Mouse (Mus musculus) brain, adult 2 months (tissue): ENCODE data around the gene Dag1.
"Not testable (repeated sequence)": the region's sequence is repeated elsewhere in the genome, so short reads cannot be mapped to it uniquely, and the experiment has no call there.

Source experiments
- DNase-seq: peaks from one replicate; pipeline ENCODE4 v3.0.0; 2011; ENCODE audit warnings: low read depth, low spot score

Gene Dag1

DNA sequence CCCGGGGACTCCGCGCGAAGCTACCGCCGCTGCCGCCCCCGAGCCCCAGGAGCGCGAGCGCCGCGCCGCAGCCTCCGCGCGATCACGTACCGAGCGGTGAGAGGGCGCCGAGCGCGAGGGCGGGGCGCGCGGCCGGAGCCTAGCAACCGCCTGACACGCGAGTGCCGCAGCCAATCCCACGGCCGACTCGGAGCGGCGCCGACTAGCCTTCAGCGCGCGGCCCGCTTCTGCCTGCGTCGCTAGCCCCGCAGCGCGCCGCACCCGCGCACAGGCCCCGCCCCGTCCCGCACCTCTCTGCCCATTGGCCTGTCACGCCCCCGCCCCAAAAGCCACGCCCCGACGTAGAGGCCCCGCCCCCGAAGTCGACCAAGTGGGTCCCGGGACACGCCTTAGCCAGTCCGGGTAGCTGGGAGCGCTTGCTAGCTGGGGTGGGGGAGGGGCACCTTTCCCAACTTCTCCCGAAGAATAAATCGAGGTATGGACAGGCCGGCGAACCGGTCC, at the start of gene Dag1:
TSS of gene Dag1 (minus strand) at position 269 of the 501 bp plus-strand sequence.
- peak; percentile 99 for DNase-seq

DNA sequence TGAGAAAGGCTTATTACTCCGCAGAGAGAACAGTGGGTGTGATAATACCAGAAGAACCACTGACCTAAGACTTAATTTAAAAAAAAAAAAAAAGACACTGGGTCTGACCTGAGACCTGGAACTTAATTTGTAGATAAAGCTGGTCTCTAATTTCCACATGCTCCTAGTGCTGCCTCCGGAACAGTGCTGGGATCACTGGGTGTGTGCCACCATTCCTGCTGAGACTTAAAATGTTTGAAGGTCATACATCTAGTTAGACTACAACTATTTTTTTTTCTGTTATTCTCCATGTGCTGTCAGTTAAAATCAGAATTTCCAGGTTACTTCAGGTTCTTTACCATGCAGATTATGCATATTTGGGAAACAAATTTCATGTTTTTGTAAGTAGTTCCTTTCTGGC, 44.4 kb upstream of the Dag1 start:
- peak; percentile 29 for DNase-seq

- no peak for DNase-seq
Measured at GRCm38 (mm10) chr9:108307021-108307807, 43.5 kb upstream of the Dag1 start.

DNA sequence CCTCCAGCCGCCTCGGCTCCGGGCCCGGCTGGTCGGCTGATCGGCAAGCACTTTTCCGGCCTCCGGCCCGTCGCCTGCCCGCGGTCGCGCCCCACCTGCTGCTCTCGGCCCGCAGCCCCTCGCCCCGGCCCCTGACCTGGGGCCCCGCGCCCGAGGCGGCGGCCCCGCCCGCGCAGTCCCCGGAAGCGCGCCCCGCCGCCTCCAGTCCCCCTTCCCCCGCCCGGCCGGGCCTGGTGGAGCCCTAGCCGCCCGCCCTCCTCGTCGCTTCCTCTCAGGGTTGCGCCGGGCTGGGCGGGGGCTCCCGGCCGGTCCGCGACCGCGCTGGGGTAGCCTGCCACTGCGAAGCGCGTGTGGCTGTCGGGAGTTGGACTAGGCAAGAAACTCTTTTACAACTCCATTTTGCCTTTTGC, 42.8 kb upstream of the Dag1 start:
- DNase-seq: peak; percentile 77

DNA sequence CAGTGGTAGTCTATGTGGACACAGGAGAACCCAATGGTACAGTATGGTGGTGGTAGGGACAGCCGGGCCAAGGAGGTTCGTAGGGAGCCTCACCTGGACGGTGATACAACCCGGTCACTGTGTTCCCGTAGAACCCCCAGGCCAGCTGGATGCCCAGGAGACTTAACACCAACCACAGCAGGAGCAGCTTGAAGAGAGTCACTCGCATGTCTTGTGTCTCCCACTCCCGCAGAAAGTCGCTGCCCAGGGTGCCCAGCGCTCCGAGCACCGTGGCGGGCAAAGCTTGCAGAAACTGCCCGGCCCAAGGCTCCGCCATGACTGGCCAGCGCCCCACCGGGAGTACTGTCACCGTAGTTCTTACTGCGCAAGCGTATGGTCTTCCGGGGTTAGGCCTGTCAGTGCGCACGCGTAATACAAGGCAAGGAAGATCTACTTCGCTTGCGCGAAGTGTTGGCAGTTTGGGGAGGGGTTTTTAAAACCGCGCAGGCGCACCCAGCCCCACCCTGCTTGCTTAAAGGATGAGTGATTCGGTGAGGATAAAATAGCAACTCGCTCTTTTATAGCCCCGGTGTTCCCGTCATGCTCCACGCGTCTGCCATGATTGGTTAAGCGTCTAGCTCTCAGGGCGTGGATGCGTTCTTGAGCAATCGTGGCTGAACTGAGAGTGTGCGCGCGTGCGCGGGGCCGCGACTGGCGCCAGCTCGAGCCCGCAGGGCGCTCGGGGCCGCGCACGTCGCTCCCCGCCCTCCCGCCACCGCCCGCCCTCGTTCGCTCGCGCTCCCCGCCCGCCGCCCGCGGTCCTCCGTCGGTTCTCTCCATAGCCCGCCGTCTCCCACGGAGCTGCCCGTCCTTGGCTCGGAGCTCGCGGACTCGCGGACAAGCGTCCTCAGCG, 42.1 kb upstream of the Dag1 start, which contains the start of the genes Rhoa and Tcta:
TSS of gene Rhoa (plus strand) at position 501 of the 892 bp plus-strand sequence.
TSS of gene Tcta (minus strand) at position 532 of the 892 bp plus-strand sequence.
- peak; percentile 100 for DNase-seq

DNA sequence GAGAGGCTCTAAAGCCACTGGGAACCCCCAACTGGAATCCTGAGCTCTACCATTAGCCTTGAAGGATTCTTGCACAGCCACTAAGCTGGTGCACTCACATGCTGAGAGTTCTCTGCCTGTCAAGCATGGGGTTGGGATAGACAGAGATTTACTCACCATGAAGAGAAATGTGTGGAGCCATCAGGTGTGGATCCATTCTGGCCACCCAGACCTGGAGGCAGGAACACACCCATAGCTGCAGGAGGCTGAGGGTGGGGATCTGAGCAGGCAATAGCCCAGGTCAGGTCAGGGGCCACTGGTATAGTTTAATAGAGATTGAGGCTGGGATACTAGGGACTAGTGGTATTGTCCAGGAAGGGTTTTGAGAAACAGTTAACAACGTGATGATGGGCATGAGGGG, 41.4 kb upstream of the Dag1 start:
- no peak for DNase-seq

- DNase-seq: no peak
Measured at GRCm38 (mm10) chr9:108304716-108305115, 41.0 kb upstream of the Dag1 start.

DNA sequence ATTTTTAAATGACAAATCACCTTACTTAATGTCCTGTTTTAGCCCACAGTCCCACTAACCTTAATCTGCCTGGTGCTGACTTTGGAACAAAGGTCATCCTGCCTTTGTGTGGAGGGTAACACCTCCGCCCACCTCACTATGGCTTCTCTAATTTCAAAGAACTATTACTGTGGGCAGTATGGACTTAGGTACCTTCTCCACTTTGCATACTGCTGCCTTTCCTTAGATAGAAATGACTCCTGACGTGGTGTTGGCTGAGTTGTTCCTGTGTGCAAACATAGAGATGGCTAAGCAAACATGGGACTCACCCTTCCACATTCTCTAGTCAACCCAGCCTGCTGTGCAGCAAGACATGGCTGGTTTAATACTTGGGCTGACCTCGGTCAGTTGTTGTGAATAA, 38.1 kb upstream of the Dag1 start:
- no peak for DNase-seq

DNA sequence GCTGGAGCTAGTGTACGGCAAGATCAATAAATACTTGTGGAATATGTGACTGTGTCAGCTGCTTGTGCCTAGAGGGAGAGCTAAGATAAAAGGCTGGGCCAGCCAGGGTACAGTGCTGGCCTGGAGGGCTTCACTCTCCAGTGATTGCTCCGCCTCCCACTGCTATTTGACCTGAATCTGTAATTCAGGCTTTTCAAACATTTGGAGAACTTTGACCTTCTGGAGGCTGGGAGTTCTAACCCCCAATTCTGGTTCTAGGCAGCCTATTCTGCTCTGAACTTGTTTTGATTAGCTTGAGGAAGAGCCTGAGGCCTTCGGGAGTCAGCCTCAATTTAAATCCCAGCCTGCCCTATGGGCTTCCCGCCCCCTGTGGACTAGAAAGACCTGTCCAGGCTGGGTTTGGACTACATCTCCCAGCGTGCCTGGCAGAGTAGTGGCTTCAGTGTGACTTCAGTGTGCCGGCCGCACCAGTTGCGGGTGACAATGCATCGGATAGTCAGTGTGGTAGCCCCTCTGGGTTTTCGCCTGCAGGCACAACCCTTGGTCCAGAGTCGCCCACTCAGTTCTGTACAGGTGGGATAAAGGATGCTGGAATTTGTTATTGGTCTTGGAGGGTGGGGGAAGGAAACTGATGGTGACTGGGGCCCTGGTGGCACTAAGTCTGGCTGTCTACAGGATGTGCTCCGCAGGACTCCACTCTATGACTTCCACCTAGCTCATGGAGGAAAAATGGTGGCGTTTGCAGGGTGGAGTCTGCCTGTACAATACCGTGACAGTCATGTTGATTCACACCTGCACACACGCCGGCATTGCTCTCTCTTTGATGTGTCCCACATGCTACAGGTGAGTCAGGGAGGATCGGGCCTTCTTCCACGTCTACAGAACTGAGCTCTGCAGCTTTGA, 32.9 kb upstream of the Dag1 start, which contains the start of gene Amt:
TSS of gene Amt (plus strand) at position 401 of the 903 bp plus-strand sequence.
- peak; percentile 38 for DNase-seq

- no peak for DNase-seq
Measured at GRCm38 (mm10) chr9:108290773-108291172, 27.0 kb upstream of the Dag1 start.

DNA sequence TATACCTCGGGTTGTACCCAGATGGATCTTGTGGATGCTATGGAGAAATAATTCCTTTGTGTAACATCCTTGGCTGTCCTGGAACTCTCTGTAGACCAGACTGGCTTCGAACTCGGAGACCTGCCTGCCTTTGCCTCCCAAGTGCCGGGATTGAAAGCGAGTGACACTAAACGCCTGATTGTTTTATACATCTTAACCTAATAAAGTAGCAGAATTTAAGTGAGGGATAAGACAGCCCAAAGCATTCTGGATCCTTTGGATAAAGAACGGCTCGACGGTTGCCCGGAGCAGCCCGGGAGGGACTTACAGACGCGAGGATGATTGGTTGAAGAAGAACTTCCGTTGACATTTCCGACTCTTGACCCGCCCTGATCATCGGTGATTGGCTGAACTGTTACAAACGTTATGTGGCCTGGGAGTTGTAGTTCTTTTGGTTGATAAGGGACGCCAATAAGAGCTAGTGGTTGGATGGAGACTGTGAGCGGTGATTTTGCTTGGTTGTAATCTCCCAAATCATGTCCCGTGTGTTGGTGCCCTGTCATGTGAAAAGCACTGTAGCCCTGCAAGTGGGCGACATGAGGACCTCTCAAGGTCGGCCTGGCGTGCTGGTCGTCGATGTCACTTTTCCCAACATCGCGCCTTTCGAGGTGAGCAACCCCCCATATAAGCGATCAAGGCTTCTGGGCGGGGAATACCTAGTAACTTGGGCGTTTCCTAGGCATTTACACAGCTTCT, 26.4 kb upstream of the Dag1 start, which contains the start of gene Nicn1:
TSS of gene Nicn1 (plus strand) at position 414 of the 735 bp plus-strand sequence.
- DNase-seq: peak; percentile 99

DNA sequence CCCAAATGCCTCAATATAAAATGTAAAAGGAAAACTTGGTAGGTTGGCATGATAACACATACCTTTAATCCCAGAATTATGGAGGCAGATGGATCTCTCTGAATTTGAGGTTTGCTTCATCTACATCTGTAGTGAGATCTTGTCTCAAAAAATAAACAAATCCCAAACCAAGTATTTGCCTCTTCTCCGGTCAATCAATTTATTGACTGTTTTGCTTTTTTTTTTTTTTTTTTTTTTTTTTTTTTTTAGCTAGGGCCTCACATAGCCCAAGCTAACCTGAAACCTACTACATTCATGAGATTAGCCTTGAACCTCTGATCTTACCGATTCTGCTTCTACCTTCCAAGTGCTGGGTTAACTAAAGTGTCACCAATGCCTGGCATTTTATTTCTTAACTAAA, 25.6 kb upstream of the Dag1 start:
- DNase-seq: no peak

- not testable (repeated sequence) for DNase-seq
Measured at GRCm38 (mm10) chr9:108287526-108288238, 23.9 kb upstream of the Dag1 start.

GRCm38 (mm10) chr9:108284410-108284809, 20.7 kb upstream of the Dag1 start:
- DNase-seq: peak; percentile 90

GRCm38 (mm10) chr9:108280071-108280828, 16.5 kb upstream of the Dag1 start:
- DNase-seq: no peak

- no peak for DNase-seq
Measured at GRCm38 (mm10) chr9:108278697-108279450, 15.1 kb upstream of the Dag1 start.

DNA sequence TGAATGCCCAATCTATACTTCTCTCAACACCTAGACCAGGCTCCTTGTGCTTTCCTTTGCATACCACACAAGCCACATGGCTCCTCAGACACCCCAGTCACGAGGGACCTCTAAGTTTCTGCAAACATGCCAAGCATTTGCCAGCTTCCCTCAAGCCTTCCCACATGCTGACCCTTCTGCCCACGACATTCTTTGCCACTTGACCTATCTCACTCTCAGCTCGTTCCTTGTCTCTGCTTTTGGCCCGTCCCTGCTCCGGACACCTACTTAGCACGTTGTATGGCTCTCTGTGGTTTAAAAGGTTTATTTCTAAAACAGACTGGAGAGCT, 11.5 kb upstream of the Dag1 start:
- no peak for DNase-seq
